Mouse (Mus musculus): ENCODE data around the gene Arl8b. TPM values are rescaled to one million over a fixed set of nuclear protein-coding genes. Genes with fewer than 3 reads are reported as not detected.
A peak's percentile ranks its signal among the peaks of the same experiment; 100 is the strongest.

The Arl8b gene
- polyA plus RNA-seq (2014; fragmentation: Nextera tagmentation; extraction: Ambion mirVana) = 73.6 and 81.7 TPM in 2 replicates

DNA sequence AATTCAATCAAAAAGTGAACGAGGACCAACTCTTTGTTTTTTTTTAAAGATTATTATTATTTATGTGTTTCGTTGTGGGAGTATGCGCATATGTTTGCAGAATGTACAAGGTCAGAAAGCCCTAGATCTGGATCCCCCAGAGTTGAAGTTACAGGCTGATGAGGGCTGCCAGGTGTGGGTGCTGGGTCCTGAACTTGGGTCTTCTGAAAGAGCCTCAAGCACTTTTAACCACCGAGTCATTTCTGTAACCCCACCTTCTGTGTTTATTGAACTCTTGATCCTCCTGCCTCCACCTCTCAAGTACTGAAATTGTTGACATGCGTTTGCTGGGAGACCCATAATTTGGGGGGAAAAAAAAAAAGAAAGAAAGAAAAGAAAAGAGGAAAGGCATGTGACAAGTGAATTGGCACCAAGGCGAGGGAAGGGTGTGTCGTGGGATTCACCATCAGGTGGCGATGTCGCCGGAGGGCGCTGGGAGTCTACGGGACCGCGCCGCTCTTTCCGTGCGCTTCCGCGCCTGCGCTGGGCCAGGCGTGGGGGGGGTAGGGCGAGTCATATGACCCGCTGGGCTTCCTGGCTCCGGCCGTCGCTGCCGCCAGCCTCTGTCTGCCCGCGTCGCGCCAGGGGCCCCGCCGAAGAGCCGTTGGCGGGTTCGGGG is at the start of gene Arl8b:
Gene Arl8b, plus strand, starts transcription at position 574 of the 658 bp plus-strand sequence.
- Histone ChIP-seq H3K9me3 (ENCODE audit: control insufficient read depth, low read length) (no peaks in the 10 kb centered on the region), H3K36me3 (ENCODE audit: control insufficient read depth, insufficient read depth, low read length) (no peaks in the 10 kb centered on the region), H3K4me2 (ENCODE audit: low read length) (peak within 1 kb of the TSS; percentile 89), H3K4me3 (ENCODE audit: low read depth, low read length) (peak within 1 kb of the TSS; percentile 99), H3K9ac (ENCODE audit: low read length) (peak within 1 kb of the TSS; percentile 94), H3K27me3 (replicated peaks; ENCODE audit: control insufficient read depth, insufficient read depth, low read length) (no peaks in the 10 kb centered on the region), H3K27ac (ENCODE audit: low read depth) (peak within 1 kb of the TSS; percentile 60), H3K4me1 (replicated peaks; ENCODE audit: control insufficient read depth, insufficient read depth, low read length) (peaks cover 13% of the 10 kb centered on the region)
- peak; percentile 98 for DNase-seq (ENCODE audit: low spot score)
- WGBS = 11% methylated on average over 36 of the region's 36 CpGs
- ATAC-seq (replicated peaks; ENCODE audit: low FRiP score, low TSS enrichment, low read depth) = peak; percentile 94

GRCm38 (mm10) chr6:108735910-108736750 is 46.8 kb upstream of the Arl8b start:
- H3K4me2 ChIP-seq (ENCODE audit: low read length) = no peak overlapping the region
- no peaks in the 10 kb centered on the region for H3K36me3 ChIP-seq (ENCODE audit: control insufficient read depth, insufficient read depth, low read length)
- ATAC-seq (replicated peaks; ENCODE audit: low FRiP score, low TSS enrichment, low read depth) (peak; percentile 55; the same call in 1 of the 2 replicates), DNase-seq (ENCODE audit: low spot score) (peak; percentile 85)
- H3K9me3 ChIP-seq (ENCODE audit: control insufficient read depth, low read length) = no peaks in the 10 kb centered on the region
- no peak overlapping the region for H3K4me3 ChIP-seq (ENCODE audit: low read depth, low read length)
- H3K27ac ChIP-seq (ENCODE audit: low read depth) = no peak overlapping the region
- H3K9ac ChIP-seq (ENCODE audit: low read length) = no peak overlapping the region
- 52% methylated on average over 9 of the region's 9 CpGs for WGBS
- no peaks in the 10 kb centered on the region for H3K27me3 ChIP-seq (replicated peaks; ENCODE audit: control insufficient read depth, insufficient read depth, low read length)
- no peaks in the 10 kb centered on the region for H3K4me1 ChIP-seq (replicated peaks; ENCODE audit: control insufficient read depth, insufficient read depth, low read length)

- no peaks in the 10 kb centered on the region for H3K27me3 ChIP-seq (replicated peaks; ENCODE audit: control insufficient read depth, insufficient read depth, low read length)
- H3K27ac ChIP-seq (ENCODE audit: low read depth) = no peak overlapping the region
- no peak overlapping the region for H3K9ac ChIP-seq (ENCODE audit: low read length)
- no peak for DNase-seq (ENCODE audit: low spot score)
- H3K36me3 ChIP-seq (ENCODE audit: control insufficient read depth, insufficient read depth, low read length) = no peaks in the 10 kb centered on the region
- no peak overlapping the region for H3K4me3 ChIP-seq (ENCODE audit: low read depth, low read length)
- H3K4me1 ChIP-seq (replicated peaks; ENCODE audit: control insufficient read depth, insufficient read depth, low read length) = no peaks in the 10 kb centered on the region
- WGBS = 72% methylated on average over 9 of the region's 9 CpGs
- H3K4me2 ChIP-seq (ENCODE audit: low read length) = no peak overlapping the region
- ATAC-seq (replicated peaks; ENCODE audit: low FRiP score, low TSS enrichment, low read depth) = no peak
- no peaks in the 10 kb centered on the region for H3K9me3 ChIP-seq (ENCODE audit: control insufficient read depth, low read length)
Measured at GRCm38 (mm10) chr6:108738463-108739203, 44.3 kb upstream of the Arl8b start.

- WGBS = 68% methylated on average over 4 of the region's 4 CpGs
- no peak for ATAC-seq (replicated peaks; ENCODE audit: low FRiP score, low TSS enrichment, low read depth)
Measured at GRCm38 (mm10) chr6:108740579-108740978, 42.3 kb upstream of the Arl8b start.

GRCm38 (mm10) chr6:108743730-108744129 is 39.2 kb upstream of the Arl8b start:
- H3K4me3 ChIP-seq (ENCODE audit: low read depth, low read length) = no peak overlapping the region
- ATAC-seq (replicated peaks; ENCODE audit: low FRiP score, low TSS enrichment, low read depth) = no peak
- 75% methylated on average over 5 of the region's 5 CpGs for WGBS

More at GRCm38 (mm10) chr6:108740579-108740978, 42.3 kb upstream of the Arl8b start:
- Histone ChIP-seq H3K27ac (ENCODE audit: low read depth) (no peak overlapping the region), H3K4me3 (ENCODE audit: low read depth, low read length) (no peak overlapping the region), H3K9ac (ENCODE audit: low read length) (no peak overlapping the region), H3K4me1 (replicated peaks; ENCODE audit: control insufficient read depth, insufficient read depth, low read length) (no peaks in the 10 kb centered on the region), H3K4me2 (ENCODE audit: low read length) (no peak overlapping the region), H3K36me3 (ENCODE audit: control insufficient read depth, insufficient read depth, low read length) (no peaks in the 10 kb centered on the region), H3K9me3 (ENCODE audit: control insufficient read depth, low read length) (no peaks in the 10 kb centered on the region), H3K27me3 (replicated peaks; ENCODE audit: control insufficient read depth, insufficient read depth, low read length) (no peaks in the 10 kb centered on the region)
- no peak for DNase-seq (ENCODE audit: low spot score)

GRCm38 (mm10) chr6:108751324-108751723 is 31.6 kb upstream of the Arl8b start:
- Histone ChIP-seq H3K4me3 (ENCODE audit: low read depth, low read length) (no peak overlapping the region), H3K4me2 (ENCODE audit: low read length) (no peak overlapping the region), H3K27ac (ENCODE audit: low read depth) (no peak overlapping the region), H3K9me3 (ENCODE audit: control insufficient read depth, low read length) (no peaks in the 10 kb centered on the region), H3K27me3 (replicated peaks; ENCODE audit: control insufficient read depth, insufficient read depth, low read length) (no peaks in the 10 kb centered on the region), H3K9ac (ENCODE audit: low read length) (no peak overlapping the region), H3K4me1 (replicated peaks; ENCODE audit: control insufficient read depth, insufficient read depth, low read length) (no peaks in the 10 kb centered on the region), H3K36me3 (ENCODE audit: control insufficient read depth, insufficient read depth, low read length) (no peaks in the 10 kb centered on the region)
- ATAC-seq (replicated peaks; ENCODE audit: low FRiP score, low TSS enrichment, low read depth) (no peak), DNase-seq (ENCODE audit: low spot score) (no peak)
- WGBS = 87% methylated on average over 7 of the region's 7 CpGs

More at GRCm38 (mm10) chr6:108743730-108744129, 39.2 kb upstream of the Arl8b start:
- Histone ChIP-seq H3K9ac (ENCODE audit: low read length) (no peak overlapping the region), H3K4me2 (ENCODE audit: low read length) (no peak overlapping the region), H3K36me3 (ENCODE audit: control insufficient read depth, insufficient read depth, low read length) (no peaks in the 10 kb centered on the region), H3K4me1 (replicated peaks; ENCODE audit: control insufficient read depth, insufficient read depth, low read length) (no peaks in the 10 kb centered on the region), H3K27ac (ENCODE audit: low read depth) (no peak overlapping the region), H3K9me3 (ENCODE audit: control insufficient read depth, low read length) (no peaks in the 10 kb centered on the region), H3K27me3 (replicated peaks; ENCODE audit: control insufficient read depth, insufficient read depth, low read length) (no peaks in the 10 kb centered on the region)
- no peak for DNase-seq (ENCODE audit: low spot score)

DNA sequence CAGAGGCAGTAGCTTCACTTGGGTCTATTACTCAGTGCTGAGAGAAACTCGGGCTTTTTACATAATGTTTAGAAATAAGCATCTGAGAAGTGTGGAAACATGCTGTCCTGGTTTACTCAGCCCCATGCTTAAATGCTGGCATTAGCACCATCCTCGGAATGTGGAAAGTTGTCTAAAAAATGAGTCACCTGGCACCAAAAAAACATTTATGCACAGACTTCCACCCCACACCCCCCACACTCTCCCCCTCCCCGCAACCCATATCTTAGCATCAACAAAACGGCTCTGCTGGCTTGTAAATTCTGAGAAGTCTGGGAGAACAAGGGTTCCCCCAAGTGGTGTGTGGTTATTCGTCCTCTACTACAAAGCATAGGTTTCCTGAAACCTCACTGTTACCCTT is 30.5 kb upstream of the Arl8b start:
- Histone ChIP-seq H3K4me2 (ENCODE audit: low read length) (no peak overlapping the region), H3K4me3 (ENCODE audit: low read depth, low read length) (no peak overlapping the region), H3K9ac (ENCODE audit: low read length) (no peak overlapping the region), H3K27me3 (replicated peaks; ENCODE audit: control insufficient read depth, insufficient read depth, low read length) (no peaks in the 10 kb centered on the region), H3K27ac (ENCODE audit: low read depth) (no peak overlapping the region), H3K9me3 (ENCODE audit: control insufficient read depth, low read length) (no peaks in the 10 kb centered on the region), H3K4me1 (replicated peaks; ENCODE audit: control insufficient read depth, insufficient read depth, low read length) (no peaks in the 10 kb centered on the region), H3K36me3 (ENCODE audit: control insufficient read depth, insufficient read depth, low read length) (no peaks in the 10 kb centered on the region)
- WGBS = 46% methylated on average over 5 of the region's 5 CpGs
- no peak for ATAC-seq (replicated peaks; ENCODE audit: low FRiP score, low TSS enrichment, low read depth)
- no peak for DNase-seq (ENCODE audit: low spot score)

DNA sequence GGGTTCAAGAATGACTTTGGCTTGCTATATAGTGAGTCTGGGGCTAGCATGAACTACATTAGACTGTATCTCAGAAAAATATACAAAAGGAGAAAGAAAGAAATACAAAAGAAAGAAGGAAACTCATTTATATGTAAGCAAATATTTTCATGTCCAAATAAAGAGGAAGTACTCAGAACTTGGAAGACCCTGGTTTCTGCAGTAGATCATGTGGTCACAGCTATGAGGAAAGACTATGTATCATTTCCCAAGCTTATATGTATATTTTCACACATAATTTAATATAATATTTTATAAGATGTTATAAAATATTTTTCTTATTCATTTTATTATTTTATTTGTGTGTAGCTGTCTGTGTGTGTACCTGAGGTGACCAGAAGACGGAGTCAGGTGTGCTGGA is 29.4 kb upstream of the Arl8b start:
- Histone ChIP-seq H3K9ac (ENCODE audit: low read length) (no peak overlapping the region), H3K27ac (ENCODE audit: low read depth) (no peak overlapping the region), H3K9me3 (ENCODE audit: control insufficient read depth, low read length) (no peaks in the 10 kb centered on the region), H3K4me2 (ENCODE audit: low read length) (no peak overlapping the region), H3K36me3 (ENCODE audit: control insufficient read depth, insufficient read depth, low read length) (no peaks in the 10 kb centered on the region), H3K4me3 (ENCODE audit: low read depth, low read length) (no peak overlapping the region), H3K4me1 (replicated peaks; ENCODE audit: control insufficient read depth, insufficient read depth, low read length) (no peaks in the 10 kb centered on the region), H3K27me3 (replicated peaks; ENCODE audit: control insufficient read depth, insufficient read depth, low read length) (no peaks in the 10 kb centered on the region)
- WGBS = 100% methylated on average over 1 of the region's 1 CpGs
- no peak for DNase-seq (ENCODE audit: low spot score)
- no peak for ATAC-seq (replicated peaks; ENCODE audit: low FRiP score, low TSS enrichment, low read depth)

Measured in intestine, embryonic 14.5 days (tissue).